Mouse (Mus musculus) liver, embryonic 14.5 days (tissue): ENCODE results near the gene Gm49486.

Experiments used
- CTCF ChIP-seq: IDR thresholded peaks from 2 replicates; pipeline ENCODE4 v1.5.1; 2016; ENCODE audit warnings: antibody characterized with exemption, low read depth, control low read depth
- EP300 ChIP-seq: IDR thresholded peaks from 2 replicates; pipeline ENCODE4 v1.6.1; 2016; ENCODE audit warnings: antibody characterized with exemption, low read depth

DNA sequence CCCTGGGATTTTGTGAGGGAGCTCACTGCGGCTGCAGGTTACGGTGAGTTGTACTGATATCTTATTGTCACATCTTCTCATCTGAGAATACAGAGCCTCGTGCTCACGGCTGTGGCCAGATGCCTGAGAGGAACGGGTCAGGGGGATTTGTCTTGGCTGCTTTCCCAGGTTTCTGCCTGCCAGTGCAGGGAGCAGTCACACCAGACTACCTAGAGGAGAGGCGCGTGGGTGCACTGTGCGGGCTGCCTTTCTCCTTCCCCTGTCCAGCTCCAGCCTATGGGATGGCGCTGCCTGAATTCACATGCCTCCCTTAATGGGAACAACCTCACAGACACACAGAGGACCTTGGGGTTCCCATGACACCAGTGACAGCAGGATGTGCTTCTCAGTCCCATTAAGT lies 6.1 kb downstream of the Gm49486 start:
- TF ChIP-seq CTCF (no peak), EP300 (no peak)
